Mouse (Mus musculus) midbrain, embryonic 15.5 days (tissue): ENCODE measurements around the gene Ldha. TPM values are rescaled to one million over a fixed set of nuclear protein-coding genes. Genes with fewer than 3 reads are reported as not detected.
"Not testable (repeated sequence)": the region's sequence is repeated elsewhere in the genome, so short reads cannot be mapped to it uniquely, and the experiment has no call there.

Source experiments
- ATAC-seq: fragments of 200-750 bp; cut with Nextera tagmentation; replicated peaks from 2 replicates; pipeline ENCODE4 v1.8.0; 2017; ENCODE audit warnings: moderate TSS enrichment
- H3K27ac ChIP-seq: fragments of 300-500 bp; sonication (generic); 2 replicates; pipeline ENCODE4 v1.5.1; 2015; ENCODE audit warnings: mild to moderate bottlenecking, inconsistent platforms
- H3K27me3 ChIP-seq: fragments of 300-500 bp; sonication (generic); replicated peaks from 2 replicates; pipeline ENCODE4 v1.6.1; 2015; ENCODE audit warnings: inconsistent platforms
- H3K36me3 ChIP-seq: fragments of 300-500 bp; sonication (generic); replicated peaks from 2 replicates; pipeline ENCODE4 v1.6.1; 2015; ENCODE audit warnings: inconsistent platforms
- H3K4me1 ChIP-seq: fragments of 300-500 bp; sonication (generic); 2 replicates; pipeline ENCODE4 v1.6.1; 2015; ENCODE audit warnings: inconsistent platforms
- H3K4me2 ChIP-seq: fragments of 300-500 bp; sonication (generic); 2 replicates; pipeline ENCODE4 v1.6.1; 2015; ENCODE audit warnings: inconsistent platforms, mild to moderate bottlenecking, moderate library complexity
- H3K4me3 ChIP-seq: fragments of 300-500 bp; sonication (generic); 2 replicates; pipeline ENCODE4 v1.5.1; 2015; ENCODE audit warnings: mild to moderate bottlenecking, inconsistent platforms
- H3K9ac ChIP-seq: fragments of 300-500 bp; sonication (generic); 2 replicates; pipeline ENCODE4 v1.6.1; 2015; ENCODE audit warnings: mild to moderate bottlenecking, inconsistent platforms
- H3K9me3 ChIP-seq: fragments of 300-500 bp; sonication (generic); 2 replicates; pipeline ENCODE4 v1.6.1; 2016; ENCODE audit warnings: inconsistent platforms
- WGBS: fragments of 180-500 bp; shearing (Covaris S2); methylation state at CpG from one replicate; pipeline ENCODE4 v1.1.7; 2015; ENCODE audit warnings: mixed read lengths; 5-methylcytosine and 5-hydroxymethylcytosine counted together
- polyA plus RNA-seq: library from polyadenylated mRNA; unstranded; fragments of >200 nt; fragmentation: Nextera tagmentation; extraction: Ambion mirVana; gene quantifications from 2 replicates; pipeline ENCODE4 v1.2.1, GENCODE M21; 2015

Ldha gene
- polyA plus RNA-seq, 1 experiment from 2014 or later: 522 TPM

DNA sequence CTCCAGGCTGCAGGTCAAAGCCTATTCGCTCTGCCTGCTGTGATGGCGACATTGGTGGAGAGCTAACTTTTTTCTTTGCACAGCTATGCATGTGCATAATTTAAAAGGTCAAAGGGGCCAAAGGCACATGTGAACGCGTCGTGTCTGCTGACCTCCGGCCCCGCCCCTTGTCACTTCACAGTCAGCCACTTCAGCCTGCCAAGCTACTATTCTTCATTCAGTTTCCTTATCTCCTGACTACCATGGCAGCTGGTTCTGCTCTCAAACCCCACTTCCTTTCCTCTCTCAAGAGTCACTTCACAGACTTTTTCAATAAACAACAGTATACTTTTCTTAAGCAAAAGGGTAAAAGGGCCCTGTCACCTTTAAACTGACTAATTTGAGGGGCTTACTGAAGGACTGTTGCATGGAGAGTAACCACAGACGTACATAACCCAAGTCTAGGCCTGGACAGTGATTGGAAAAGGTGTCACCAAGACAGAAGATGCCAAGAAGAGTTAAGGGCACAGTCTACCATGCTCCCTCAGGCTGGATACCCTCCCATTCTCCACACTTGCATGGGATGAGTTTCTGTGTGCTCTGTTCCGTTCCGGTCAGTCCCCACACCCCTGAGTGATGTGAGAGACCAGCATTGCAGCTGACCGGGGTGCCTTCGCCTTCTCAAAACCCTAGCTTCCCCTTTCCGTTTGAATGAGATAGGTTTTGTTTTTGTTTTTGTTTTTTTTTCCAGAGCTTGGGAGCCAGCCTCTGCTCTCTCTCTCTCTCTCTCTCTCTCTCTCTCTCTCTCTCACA is 10.3 kb upstream of the Ldha start:
- no peaks in the 10 kb centered on the region for H3K9me3 ChIP-seq
- no peaks in the 10 kb centered on the region for H3K36me3 ChIP-seq
- no peak overlapping the region for H3K27ac ChIP-seq
- H3K4me1 ChIP-seq: peaks cover 4% of the 10 kb centered on the region; the same call in 1 of the 2 replicates
- H3K4me2 ChIP-seq: no peak overlapping the region
- 63% methylated on average over 13 of the region's 13 CpGs for WGBS
- H3K27me3 ChIP-seq: no peaks in the 10 kb centered on the region
- no peak overlapping the region for H3K4me3 ChIP-seq
- H3K9ac ChIP-seq: no peak overlapping the region
- no peak for ATAC-seq

GRCm38 (mm10) chr7:46831693-46832092 is 9.6 kb upstream of the Ldha start:
- Histone ChIP-seq H3K4me1 (peaks cover 4% of the 10 kb centered on the region; the same call in 1 of the 2 replicates), H3K27me3 (no peaks in the 10 kb centered on the region), H3K9ac (no peak overlapping the region), H3K4me2 (no peak overlapping the region), H3K36me3 (no peaks in the 10 kb centered on the region), H3K4me3 (no peak overlapping the region), H3K9me3 (no peaks in the 10 kb centered on the region), H3K27ac (no peak overlapping the region)
- 83% methylated on average over 8 of the region's 8 CpGs for WGBS
- ATAC-seq: no peak

- H3K4me3 ChIP-seq, H3K36me3 ChIP-seq, H3K9ac ChIP-seq, H3K4me1 ChIP-seq, H3K4me2 ChIP-seq, ATAC-seq, H3K9me3 ChIP-seq, H3K27ac ChIP-seq, H3K27me3 ChIP-seq: not testable (repeated sequence)
- WGBS: 94% methylated on average over 11 of the region's 11 CpGs
Observed at GRCm38 (mm10) chr7:46832112-46832810, 9.0 kb upstream of the Ldha start.

- H3K4me2 ChIP-seq: no peak overlapping the region
- peaks cover 8% of the 10 kb centered on the region; the same call in 1 of the 2 replicates for H3K4me1 ChIP-seq
- no peaks in the 10 kb centered on the region for H3K36me3 ChIP-seq
- no peaks in the 10 kb centered on the region for H3K27me3 ChIP-seq
- H3K9me3 ChIP-seq: no peaks in the 10 kb centered on the region
- 78% methylated on average over 6 of the region's 6 CpGs for WGBS
- no peak overlapping the region for H3K4me3 ChIP-seq
- ATAC-seq: no peak
- no peak overlapping the region for H3K9ac ChIP-seq
- H3K27ac ChIP-seq: no peak overlapping the region
Observed at GRCm38 (mm10) chr7:46833266-46833665, 8.0 kb upstream of the Ldha start.

- H3K4me3 ChIP-seq: no peak overlapping the region
- H3K36me3 ChIP-seq: no peaks in the 10 kb centered on the region
- 88% methylated on average over 7 of the region's 7 CpGs for WGBS
- no peak overlapping the region for H3K9ac ChIP-seq
- H3K4me1 ChIP-seq: peaks cover 13% of the 10 kb centered on the region
- no peaks in the 10 kb centered on the region for H3K9me3 ChIP-seq
- no peaks in the 10 kb centered on the region for H3K27me3 ChIP-seq
- no peak overlapping the region for H3K27ac ChIP-seq
- H3K4me2 ChIP-seq: no peak overlapping the region
- ATAC-seq: no peak
Observed at GRCm38 (mm10) chr7:46833670-46834255, 7.5 kb upstream of the Ldha start.

- H3K9me3 ChIP-seq: no peaks in the 10 kb centered on the region
- no peak overlapping the region for H3K4me3 ChIP-seq
- peaks cover 21% of the 10 kb centered on the region for H3K4me1 ChIP-seq
- no peak overlapping the region for H3K27ac ChIP-seq
- H3K4me2 ChIP-seq: no peak overlapping the region
- no peak for ATAC-seq
- no peak overlapping the region for H3K9ac ChIP-seq
- WGBS: 23% methylated on average over 14 of the region's 14 CpGs
- no peaks in the 10 kb centered on the region for H3K36me3 ChIP-seq
- H3K27me3 ChIP-seq: no peaks in the 10 kb centered on the region
Observed at GRCm38 (mm10) chr7:46834994-46835610, 6.2 kb upstream of the Ldha start.

DNA sequence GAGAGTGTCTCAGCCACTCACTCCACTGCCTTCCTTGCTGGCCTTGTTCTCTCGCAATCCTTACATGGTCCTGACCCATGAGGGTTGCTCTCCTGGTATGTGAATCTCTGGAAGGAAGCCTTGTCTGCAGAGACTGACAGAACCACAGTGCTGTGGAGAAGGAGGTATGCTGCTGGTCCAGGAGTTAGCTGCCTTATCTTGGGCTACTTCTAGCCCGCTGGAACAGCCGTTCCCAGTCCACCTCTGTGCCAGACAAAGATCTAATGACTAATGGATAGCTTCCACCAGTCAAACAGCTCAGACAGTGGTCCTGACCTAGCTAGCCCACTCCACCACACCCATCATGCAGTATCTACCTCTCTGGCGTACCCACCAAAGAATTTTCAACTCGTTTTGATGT is 4.9 kb upstream of the Ldha start:
- no peak for ATAC-seq
- peaks cover 21% of the 10 kb centered on the region for H3K4me1 ChIP-seq
- WGBS: 81% methylated on average over 5 of the region's 5 CpGs
- no peak overlapping the region for H3K4me3 ChIP-seq
- H3K9me3 ChIP-seq: no peaks in the 10 kb centered on the region
- H3K4me2 ChIP-seq: no peak overlapping the region
- no peaks in the 10 kb centered on the region for H3K36me3 ChIP-seq
- no peak overlapping the region for H3K9ac ChIP-seq
- no peak overlapping the region for H3K27ac ChIP-seq
- no peaks in the 10 kb centered on the region for H3K27me3 ChIP-seq

- 32% methylated on average over 5 of the region's 5 CpGs for WGBS
- H3K9ac ChIP-seq: no peak overlapping the region
- H3K4me1 ChIP-seq: peaks cover 21% of the 10 kb centered on the region
- H3K36me3 ChIP-seq: no peaks in the 10 kb centered on the region
- H3K27me3 ChIP-seq: no peaks in the 10 kb centered on the region
- ATAC-seq: no peak
- no peak overlapping the region for H3K4me2 ChIP-seq
- H3K27ac ChIP-seq: no peak overlapping the region
- H3K9me3 ChIP-seq: no peaks in the 10 kb centered on the region
- no peak overlapping the region for H3K4me3 ChIP-seq
Observed at GRCm38 (mm10) chr7:46837073-46837472, 4.2 kb upstream of the Ldha start.

DNA sequence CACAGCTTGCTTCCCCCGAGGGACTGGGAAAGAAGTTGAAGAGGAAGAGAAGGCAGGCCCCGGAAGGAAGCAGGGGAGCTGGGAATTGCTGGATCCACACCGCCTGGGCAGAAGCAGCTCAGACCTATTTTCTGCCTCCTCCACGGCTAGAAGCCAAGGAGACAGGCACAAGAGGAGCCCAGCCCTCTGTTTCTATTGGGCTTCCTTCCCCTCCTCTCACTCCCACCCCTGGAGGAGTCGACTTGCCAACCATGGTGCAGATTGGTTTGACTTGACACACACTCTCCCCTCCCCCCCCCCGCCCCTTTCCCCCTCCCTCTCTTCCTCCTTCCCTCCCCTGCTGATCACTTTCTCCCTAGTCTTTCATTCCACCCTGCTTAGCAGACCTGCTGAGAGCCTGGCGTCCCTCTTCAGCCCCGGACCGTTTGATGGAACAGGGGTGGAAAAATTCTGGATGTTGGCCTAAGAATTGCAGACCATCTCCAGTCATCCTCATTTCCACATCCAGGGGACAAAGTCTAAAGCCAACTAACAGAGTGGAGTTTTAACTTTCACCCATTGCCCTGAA is 3.1 kb upstream of the Ldha start:
- peaks cover 21% of the 10 kb centered on the region for H3K4me1 ChIP-seq
- no peaks in the 10 kb centered on the region for H3K36me3 ChIP-seq
- WGBS: under 1% methylated on average over 9 of the region's 9 CpGs
- H3K27ac ChIP-seq: peak overlapping the region; percentile 67
- no peak overlapping the region for H3K4me3 ChIP-seq
- 0 out of 2 replicates have a peak, but pooled peaks have one; percentile 44 for ATAC-seq
- H3K4me2 ChIP-seq: no peak overlapping the region
- no peaks in the 10 kb centered on the region for H3K9me3 ChIP-seq
- H3K9ac ChIP-seq: no peak overlapping the region
- 0 out of 2 replicates have a peak, but pooled peaks cover 1% of the 10 kb centered on the region for H3K27me3 ChIP-seq

GRCm38 (mm10) chr7:46838891-46839302 is 2.4 kb upstream of the Ldha start:
- 4% methylated on average over 8 of the region's 8 CpGs for WGBS

DNA sequence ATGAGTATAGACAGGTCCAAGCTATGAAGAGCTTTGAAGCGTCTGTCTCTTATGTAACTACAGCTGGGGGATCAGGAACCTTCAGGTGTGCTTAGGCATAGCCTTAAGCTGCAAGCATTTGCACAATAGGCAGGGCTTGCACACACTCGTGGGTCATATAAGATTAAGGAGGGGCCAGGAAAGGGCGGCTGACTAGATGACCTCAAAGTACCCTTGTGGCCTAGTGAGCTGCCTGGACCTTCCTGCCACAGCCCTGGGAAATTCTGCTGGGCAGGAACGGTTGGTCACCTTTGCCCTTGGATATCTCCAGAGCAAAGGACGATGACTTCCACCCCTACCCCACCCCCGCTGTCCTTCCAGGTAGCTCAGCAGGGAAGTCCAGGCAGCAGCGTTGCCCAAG is 1.8 kb upstream of the Ldha start:
- Histone ChIP-seq H3K9ac (no peak overlapping the region), H3K4me2 (peak overlapping the region; percentile 7; the same call in 1 of the 2 replicates)
- 40% methylated on average over 7 of the region's 7 CpGs for WGBS

More at GRCm38 (mm10) chr7:46838891-46839302, 2.4 kb upstream of the Ldha start:
- Histone ChIP-seq H3K9me3 (no peaks in the 10 kb centered on the region), H3K27ac (peak overlapping the region; percentile 67; the same call in 1 of the 2 replicates), H3K27me3 (0 out of 2 replicates have a peak, but pooled peaks cover 4% of the 10 kb centered on the region), H3K36me3 (no peaks in the 10 kb centered on the region), H3K4me2 (peak overlapping the region; percentile 7; the same call in 1 of the 2 replicates), H3K9ac (no peak overlapping the region), H3K4me1 (peaks cover 21% of the 10 kb centered on the region), H3K4me3 (no peak overlapping the region)
- peak; percentile 79 for ATAC-seq

More for the DNA sequence above, 1.8 kb upstream of the Ldha start:
- Histone ChIP-seq H3K4me1 (peaks cover 21% of the 10 kb centered on the region), H3K9me3 (no peaks in the 10 kb centered on the region), H3K36me3 (no peaks in the 10 kb centered on the region), H3K27ac (0 out of 2 replicates have a peak overlapping the region, but pooled peaks have one; percentile 67), H3K27me3 (0 out of 2 replicates have a peak, but pooled peaks cover 4% of the 10 kb centered on the region), H3K4me3 (no peak overlapping the region)
- ATAC-seq: no peak
